Mouse (Mus musculus): ENCODE measurements around the gene Myh6.

DNA sequence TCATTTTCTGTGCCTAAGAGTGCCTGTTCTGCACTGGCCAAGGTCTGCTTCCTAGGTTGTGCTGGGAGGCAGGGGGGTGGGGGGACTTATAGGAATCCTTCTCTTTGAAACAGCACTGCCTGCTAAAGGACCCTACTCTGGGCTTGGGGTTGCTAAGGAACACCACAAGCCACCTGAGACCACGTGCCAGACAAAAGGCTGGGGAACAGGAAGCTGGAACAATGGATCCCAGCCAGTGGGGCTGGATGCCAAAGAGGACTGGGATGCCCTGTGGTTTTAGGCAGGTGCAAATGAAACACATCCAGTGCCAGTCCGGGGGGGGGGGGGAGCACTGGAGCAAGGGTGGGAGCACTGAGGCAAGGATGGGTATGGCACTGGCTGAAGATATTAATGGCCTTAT lies 36.3 kb downstream of the Myh6 start:
- TF ChIP-seq POLR2A (IDR thresholded peaks at IDR 0.05; ENCODE audit: borderline replicate concordance, control insufficient read depth, low read depth, low read length) (no peak), CTCF (IDR thresholded peaks at IDR 0.05; ENCODE audit: control insufficient read depth, insufficient read depth, low read length) (no peak)

All from bone marrow, adult 2 months (tissue).